Mouse (Mus musculus): ENCODE data around the gene Olfr32. TPM values are rescaled to one million over a fixed set of nuclear protein-coding genes. Genes with fewer than 3 reads are reported as not detected.
"Not testable (repeated sequence)": the region's sequence is repeated elsewhere in the genome, so short reads cannot be mapped to it uniquely, and the experiment has no call there.

Olfr32 gene
- polyA plus RNA-seq (2012; rRNA removed), result not detected in 2 replicates
- not detected in 2 replicates for polyA plus RNA-seq (2014; fragmentation: Nextera tagmentation; extraction: Ambion mirVana)

GRCm38 (mm10) chr2:90142196-90142595 lies at the start of gene Olfr32:
Olfr32 (minus strand) TSS chr2:90142296.
- no peak for TF ChIP-seq CTCF (IDR thresholded peaks at IDR 0.05; ENCODE audit: low read depth)
- no peak for TF ChIP-seq EP300 (IDR thresholded peaks at IDR 0.05; ENCODE audit: low read depth)
- H3K4me3 ChIP-seq (ENCODE audit: insufficient read depth in 1 of 2, low read depth in 2 of 2, low read length in 2 of 2), result no peak within 1 kb of the TSS
- ATAC-seq (ENCODE audit: insufficient read depth) (no peak), DNase-seq (ENCODE audit: low read depth in 3 of 3, low spot score in 3 of 3) (no peak)
- H3K9ac ChIP-seq (replicated peaks), result no peak within 1 kb of the TSS
- no peak within 1 kb of the TSS for H3K4me2 ChIP-seq (ENCODE audit: low read depth)
- no peaks in the 10 kb centered on the region for H3K9me3 ChIP-seq (ENCODE audit: control insufficient read depth, low read length)
- H3K4me1 ChIP-seq (replicated peaks; ENCODE audit: control insufficient read depth in 2 of 2, insufficient read depth in 2 of 2, low read length in 1 of 2), result no peaks in the 10 kb centered on the region
- no peaks in the 10 kb centered on the region for H3K27me3 ChIP-seq (ENCODE audit: control insufficient read depth, insufficient read depth, low read length)
- H3K36me3 ChIP-seq (replicated peaks; ENCODE audit: control insufficient read depth, insufficient read depth, low read depth), result no peaks in the 10 kb centered on the region
- no peak within 1 kb of the TSS for H3K27ac ChIP-seq

DNA sequence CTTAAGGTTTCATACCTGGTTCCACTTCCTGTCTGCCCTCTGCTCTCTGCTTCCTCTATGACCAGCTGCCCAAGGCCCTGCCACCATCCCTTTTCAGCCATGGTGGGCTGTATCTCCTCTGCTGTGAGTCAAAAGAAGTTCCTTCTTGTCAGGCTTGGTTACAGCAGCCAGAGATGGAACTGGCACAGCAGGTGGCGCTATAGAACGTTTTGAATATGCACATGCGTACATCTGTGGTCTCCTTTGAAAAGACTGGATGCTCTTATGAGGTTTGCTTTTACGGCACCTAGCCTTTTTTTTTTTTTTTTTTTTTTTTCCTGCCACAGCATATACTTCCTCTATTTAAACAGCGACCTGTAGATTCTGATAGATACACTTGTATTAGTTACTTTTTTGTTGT lies 45.0 kb upstream of the Olfr32 start:
- not testable (repeated sequence) for ATAC-seq (ENCODE audit: insufficient read depth); H3K36me3 ChIP-seq (replicated peaks; ENCODE audit: control insufficient read depth, insufficient read depth, low read depth); H3K9me3 ChIP-seq (ENCODE audit: control insufficient read depth, low read length); H3K4me1 ChIP-seq (replicated peaks; ENCODE audit: control insufficient read depth in 2 of 2, insufficient read depth in 2 of 2, low read length in 1 of 2); DNase-seq (ENCODE audit: low read depth in 3 of 3, low spot score in 3 of 3); H3K27me3 ChIP-seq (ENCODE audit: control insufficient read depth, insufficient read depth, low read length); H3K9ac ChIP-seq (replicated peaks); H3K4me3 ChIP-seq (ENCODE audit: insufficient read depth in 1 of 2, low read depth in 2 of 2, low read length in 2 of 2); H3K27ac ChIP-seq; H3K4me2 ChIP-seq (ENCODE audit: low read depth)
- WGBS (ENCODE audit: insufficient replicate concordance), result no CpG with 5 or more reads among the region's 5 CpGs

DNA sequence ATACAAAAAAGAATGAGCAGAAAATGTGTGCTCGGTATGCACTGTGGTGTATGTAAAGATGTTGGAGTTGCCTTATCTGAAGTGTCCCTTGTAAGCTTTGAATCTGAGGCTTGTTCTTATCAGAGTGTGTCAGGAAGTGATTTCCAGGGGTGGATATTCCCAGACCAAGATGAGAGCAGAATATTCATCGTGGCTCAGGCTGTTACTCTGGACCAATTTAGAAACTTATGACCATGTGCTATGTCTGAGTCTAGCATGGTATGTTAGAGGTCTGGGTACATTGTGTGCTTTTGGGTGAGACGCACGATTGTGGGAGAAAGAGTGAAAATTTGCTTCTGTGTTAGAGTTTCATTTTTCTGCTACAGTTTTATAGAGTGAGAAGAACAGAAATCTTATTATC lies 44.0 kb upstream of the Olfr32 start:
- not testable (repeated sequence) for H3K4me1 ChIP-seq (replicated peaks; ENCODE audit: control insufficient read depth in 2 of 2, insufficient read depth in 2 of 2, low read length in 1 of 2); H3K9me3 ChIP-seq (ENCODE audit: control insufficient read depth, low read length); H3K27ac ChIP-seq; DNase-seq (ENCODE audit: low read depth in 3 of 3, low spot score in 3 of 3); ATAC-seq (ENCODE audit: insufficient read depth); H3K4me3 ChIP-seq (ENCODE audit: insufficient read depth in 1 of 2, low read depth in 2 of 2, low read length in 2 of 2); H3K36me3 ChIP-seq (replicated peaks; ENCODE audit: control insufficient read depth, insufficient read depth, low read depth); H3K9ac ChIP-seq (replicated peaks); H3K27me3 ChIP-seq (ENCODE audit: control insufficient read depth, insufficient read depth, low read length); H3K4me2 ChIP-seq (ENCODE audit: low read depth)
- no CpG with 5 or more reads among the region's 4 CpGs for WGBS (ENCODE audit: insufficient replicate concordance)

- no peak overlapping the region for H3K4me2 ChIP-seq (ENCODE audit: low read depth)
- ATAC-seq (ENCODE audit: insufficient read depth) (no peak), DNase-seq (ENCODE audit: low read depth in 3 of 3, low spot score in 3 of 3) (no peak)
- no peak overlapping the region for H3K9ac ChIP-seq (replicated peaks)
- no peak overlapping the region for H3K27ac ChIP-seq
- H3K9me3 ChIP-seq (ENCODE audit: control insufficient read depth, low read length), result no peaks in the 10 kb centered on the region
- no peak overlapping the region for H3K4me3 ChIP-seq (ENCODE audit: insufficient read depth in 1 of 2, low read depth in 2 of 2, low read length in 2 of 2)
- no peak for TF ChIP-seq CTCF (IDR thresholded peaks at IDR 0.05; ENCODE audit: low read depth)
- no peak for TF ChIP-seq EP300 (IDR thresholded peaks at IDR 0.05; ENCODE audit: low read depth)
- 71% methylated on average over 9 of the region's 9 CpGs for WGBS (ENCODE audit: insufficient replicate concordance)
- H3K27me3 ChIP-seq (ENCODE audit: control insufficient read depth, insufficient read depth, low read length), result no peaks in the 10 kb centered on the region
- H3K36me3 ChIP-seq (replicated peaks; ENCODE audit: control insufficient read depth, insufficient read depth, low read depth), result no peaks in the 10 kb centered on the region
- no peaks in the 10 kb centered on the region for H3K4me1 ChIP-seq (replicated peaks; ENCODE audit: control insufficient read depth in 2 of 2, insufficient read depth in 2 of 2, low read length in 1 of 2)
Measured at GRCm38 (mm10) chr2:90153916-90154315, 11.8 kb upstream of the Olfr32 start.

- no peak for TF ChIP-seq CTCF (IDR thresholded peaks at IDR 0.05; ENCODE audit: low read depth)
- no peaks in the 10 kb centered on the region for H3K4me1 ChIP-seq (replicated peaks; ENCODE audit: control insufficient read depth in 2 of 2, insufficient read depth in 2 of 2, low read length in 1 of 2)
- no peak for DNase-seq (ENCODE audit: low read depth in 3 of 3, low spot score in 3 of 3)
- no peaks in the 10 kb centered on the region for H3K36me3 ChIP-seq (replicated peaks; ENCODE audit: control insufficient read depth, insufficient read depth, low read depth)
- H3K4me3 ChIP-seq (ENCODE audit: insufficient read depth in 1 of 2, low read depth in 2 of 2, low read length in 2 of 2), result no peak within 1 kb of the TSS
- H3K4me2 ChIP-seq (ENCODE audit: low read depth), result no peak within 1 kb of the TSS
- H3K9ac ChIP-seq (replicated peaks), result no peak within 1 kb of the TSS
- WGBS (ENCODE audit: insufficient replicate concordance), result 67% methylated on average over 3 of the region's 3 CpGs
- H3K9me3 ChIP-seq (ENCODE audit: control insufficient read depth, low read length), result no peaks in the 10 kb centered on the region
- H3K27me3 ChIP-seq (ENCODE audit: control insufficient read depth, insufficient read depth, low read length), result no peaks in the 10 kb centered on the region
- H3K27ac ChIP-seq, result no peak within 1 kb of the TSS
- no peak for ATAC-seq (ENCODE audit: insufficient read depth)
Measured at GRCm38 (mm10) chr2:90152991-90153390, 10.9 kb upstream of the Olfr32 start, which contains the start of gene Olfr1270. Olfr1270 (minus strand) TSS chr2:90153091.

- DNase-seq (ENCODE audit: low read depth in 3 of 3, low spot score in 3 of 3), result no peak
- Histone ChIP-seq H3K4me3 (ENCODE audit: insufficient read depth in 1 of 2, low read depth in 2 of 2, low read length in 2 of 2) (no peak within 1 kb of the TSS), H3K36me3 (replicated peaks; ENCODE audit: control insufficient read depth, insufficient read depth, low read depth) (no peaks in the 10 kb centered on the region), H3K9ac (replicated peaks) (no peak within 1 kb of the TSS), H3K27me3 (ENCODE audit: control insufficient read depth, insufficient read depth, low read length) (no peaks in the 10 kb centered on the region), H3K27ac (no peak within 1 kb of the TSS), H3K4me2 (ENCODE audit: low read depth) (no peak within 1 kb of the TSS), H3K4me1 (replicated peaks; ENCODE audit: control insufficient read depth in 2 of 2, insufficient read depth in 2 of 2, low read length in 1 of 2) (no peaks in the 10 kb centered on the region), H3K9me3 (ENCODE audit: control insufficient read depth, low read length) (no peaks in the 10 kb centered on the region)
- no peak for ATAC-seq (ENCODE audit: insufficient read depth)
- 59% methylated on average over 1 of the region's 1 CpGs for WGBS (ENCODE audit: insufficient replicate concordance)
- TF ChIP-seq EP300 (IDR thresholded peaks at IDR 0.05; ENCODE audit: low read depth) (no peak), CTCF (IDR thresholded peaks at IDR 0.05; ENCODE audit: low read depth) (no peak)
Measured at GRCm38 (mm10) chr2:90121312-90121711, 20.8 kb downstream of the Olfr32 start, which contains the start of gene Olfr1269. Olfr1269 (minus strand) TSS chr2:90121412.

Other genes with a start within 250 kb of the Olfr32 start
- not detected in 2 replicates for gene Olfr1258, start 215.0 kb downstream of the Olfr32 start, polyA plus RNA-seq (2012; rRNA removed)
- gene Olfr1258, start 215.0 kb downstream of the Olfr32 start, polyA plus RNA-seq (2014; fragmentation: Nextera tagmentation; extraction: Ambion mirVana), result not detected in 2 replicates
- gene Olfr1259, start 193.6 kb downstream of the Olfr32 start, polyA plus RNA-seq (2012; rRNA removed), result not detected in 2 replicates
- gene Olfr1259, start 193.6 kb downstream of the Olfr32 start, polyA plus RNA-seq (2014; fragmentation: Nextera tagmentation; extraction: Ambion mirVana), result not detected in 2 replicates
- gene Olfr1260, start 168.0 kb downstream of the Olfr32 start, polyA plus RNA-seq (2012; rRNA removed), result not detected in 2 replicates
- not detected in 2 replicates for gene Olfr1260, start 168.0 kb downstream of the Olfr32 start, polyA plus RNA-seq (2014; fragmentation: Nextera tagmentation; extraction: Ambion mirVana)
- not detected in 2 replicates for gene Olfr1261, start 151.1 kb downstream of the Olfr32 start, polyA plus RNA-seq (2012; rRNA removed)
- not detected in 2 replicates for gene Olfr1261, start 151.1 kb downstream of the Olfr32 start, polyA plus RNA-seq (2014; fragmentation: Nextera tagmentation; extraction: Ambion mirVana)
- gene Olfr1262, start 142.2 kb downstream of the Olfr32 start, polyA plus RNA-seq (2012; rRNA removed), result not detected in 2 replicates
- not detected in 2 replicates for gene Olfr1262, start 142.2 kb downstream of the Olfr32 start, polyA plus RNA-seq (2014; fragmentation: Nextera tagmentation; extraction: Ambion mirVana)
- not detected in 2 replicates for gene Olfr1263, start 130.2 kb downstream of the Olfr32 start, polyA plus RNA-seq (2012; rRNA removed)
- not detected in 2 replicates for gene Olfr1263, start 130.2 kb downstream of the Olfr32 start, polyA plus RNA-seq (2014; fragmentation: Nextera tagmentation; extraction: Ambion mirVana)
- not detected in 2 replicates for gene Olfr1264, start 116.7 kb downstream of the Olfr32 start, polyA plus RNA-seq (2012; rRNA removed)
- gene Olfr1264, start 116.7 kb downstream of the Olfr32 start, polyA plus RNA-seq (2014; fragmentation: Nextera tagmentation; extraction: Ambion mirVana), result not detected in 2 replicates
- not detected in 2 replicates for gene Olfr1265, start 107.0 kb downstream of the Olfr32 start, polyA plus RNA-seq (2012; rRNA removed)
- not detected in 2 replicates for gene Olfr1265, start 107.0 kb downstream of the Olfr32 start, polyA plus RNA-seq (2014; fragmentation: Nextera tagmentation; extraction: Ambion mirVana)
- not detected in 2 replicates for gene Olfr140, start 78.7 kb downstream of the Olfr32 start, polyA plus RNA-seq (2012; rRNA removed)
- not detected in 2 replicates for gene Olfr140, start 78.7 kb downstream of the Olfr32 start, polyA plus RNA-seq (2014; fragmentation: Nextera tagmentation; extraction: Ambion mirVana)
- gene Olfr1269, start 20.9 kb downstream of the Olfr32 start, polyA plus RNA-seq (2012; rRNA removed), result not detected in 2 replicates
- gene Olfr1269, start 20.9 kb downstream of the Olfr32 start, polyA plus RNA-seq (2014; fragmentation: Nextera tagmentation; extraction: Ambion mirVana), result not detected in 2 replicates
- not detected in 2 replicates for gene Olfr1270, start 10.8 kb upstream of the Olfr32 start, polyA plus RNA-seq (2012; rRNA removed)
- gene Olfr1270, start 10.8 kb upstream of the Olfr32 start, polyA plus RNA-seq (2014; fragmentation: Nextera tagmentation; extraction: Ambion mirVana), result not detected in 2 replicates
- not detected in 2 replicates for gene Olfr1506, start 82.2 kb upstream of the Olfr32 start, polyA plus RNA-seq (2012; rRNA removed)
- not detected in 2 replicates for gene Olfr1506, start 82.2 kb upstream of the Olfr32 start, polyA plus RNA-seq (2014; fragmentation: Nextera tagmentation; extraction: Ambion mirVana)
- gene Olfr142, start 115.3 kb upstream of the Olfr32 start, polyA plus RNA-seq (2012; rRNA removed), result not detected in 2 replicates
- not detected in 2 replicates for gene Olfr142, start 115.3 kb upstream of the Olfr32 start, polyA plus RNA-seq (2014; fragmentation: Nextera tagmentation; extraction: Ambion mirVana)
- not detected in 2 replicates for gene Olfr1271, start 128.7 kb upstream of the Olfr32 start, polyA plus RNA-seq (2012; rRNA removed)
- gene Olfr1271, start 128.7 kb upstream of the Olfr32 start, polyA plus RNA-seq (2014; fragmentation: Nextera tagmentation; extraction: Ambion mirVana), result not detected in 2 replicates
- not detected in 2 replicates for gene Olfr1272, start 150.5 kb upstream of the Olfr32 start, polyA plus RNA-seq (2012; rRNA removed)
- gene Olfr1272, start 150.5 kb upstream of the Olfr32 start, polyA plus RNA-seq (2014; fragmentation: Nextera tagmentation; extraction: Ambion mirVana), result not detected in 2 replicates
- gene Gm13769, start 179.9 kb upstream of the Olfr32 start, polyA plus RNA-seq (2012; rRNA removed), result not detected in 2 replicates
- not detected in 2 replicates for gene Gm13769, start 179.9 kb upstream of the Olfr32 start, polyA plus RNA-seq (2014; fragmentation: Nextera tagmentation; extraction: Ambion mirVana)